Mouse (Mus musculus) hindbrain, postnatal 0 days (tissue): ENCODE measurements around the gene Larp4b. TPM values are rescaled to one million over a fixed set of nuclear protein-coding genes. Genes with fewer than 3 reads are reported as not detected.
A peak's percentile ranks its signal among the peaks of the same experiment; 100 is the strongest.

Experiments used
- ATAC-seq: fragments of 200-750 bp; cut with Nextera tagmentation; 2 replicates; pipeline ENCODE4 v1.8.0; 2017; ENCODE audit warnings: mild to moderate bottlenecking, moderate TSS enrichment, moderate library complexity
- DNase-seq: peaks from one replicate; pipeline ENCODE4 v3.0.0-alpha.2; 2015; ENCODE audit warnings: low spot score
- H3K27ac ChIP-seq: fragments of 300-500 bp; sonication (generic); 2 replicates; pipeline ENCODE4 v1.5.1; 2014; ENCODE audit warnings: mild to moderate bottlenecking
- H3K27me3 ChIP-seq: fragments of 300-500 bp; sonication (generic); 2 replicates; pipeline ENCODE4 v1.6.1; 2014; ENCODE audit warnings: low read length, mixed read lengths; ENCODE audit not compliant: insufficient read depth
- H3K36me3 ChIP-seq: fragments of 300-500 bp; sonication (generic); 2 replicates; pipeline ENCODE4 v1.6.1; 2014; ENCODE audit warnings: low read length, mixed read lengths; ENCODE audit not compliant: insufficient read depth
- H3K4me1 ChIP-seq: fragments of 300-500 bp; sonication (generic); 2 replicates; pipeline ENCODE4 v1.6.1; 2014; ENCODE audit warnings: antibody characterized with exemption, low read length, mixed read lengths; ENCODE audit not compliant: insufficient read depth
- H3K4me2 ChIP-seq: fragments of 300-500 bp; sonication (generic); 2 replicates; pipeline ENCODE4 v1.6.1; 2014; ENCODE audit warnings: low read depth, mild to moderate bottlenecking, low read length, moderate library complexity, mixed read lengths
- H3K4me3 ChIP-seq: fragments of 300-500 bp; sonication (generic); 2 replicates; pipeline ENCODE4 v1.5.1; 2014; ENCODE audit warnings: low read length
- H3K9ac ChIP-seq: fragments of 300-500 bp; sonication (generic); replicated peaks from 2 replicates; pipeline ENCODE4 v1.6.1; 2014; ENCODE audit warnings: mild to moderate bottlenecking, low read length, moderate library complexity, mixed read lengths
- H3K9me3 ChIP-seq: fragments of 300-500 bp; sonication (generic); 2 replicates; pipeline ENCODE4 v1.6.1; 2016; ENCODE audit warnings: low read length, mixed read lengths
- CTCF ChIP-seq: IDR thresholded peaks from 2 replicates; pipeline ENCODE4 v1.5.1; 2016; ENCODE audit warnings: antibody characterized with exemption, control low read depth, low read depth
- WGBS: fragments of 180-500 bp; shearing (Covaris S2); extraction: QIAGEN DNeasy Blood & Tissue Kit; methylation state at CpG from one replicate; pipeline ENCODE4 v1.1.7; 2014; 5-methylcytosine and 5-hydroxymethylcytosine counted together
- polyA plus RNA-seq: library from polyadenylated mRNA; unstranded; fragments of >200 nt; fragmentation: Nextera tagmentation; extraction: Ambion mirVana; gene quantifications from 2 replicates; pipeline ENCODE4 v1.2.1, GENCODE M21; 2015
- total RNA-seq: library from RNA; depleted of rRNA; stranded (reverse); fragments of >200 nt; gene quantifications from 2 replicates; pipeline ENCODE4 v1.2.3, GENCODE M21; 2014

Larp4b gene
- total and polyA plus RNA-seq, 2 experiments from 2014 or later: 32.6 to 57.8 TPM

GRCm38 (mm10) chr13:9173414-9173813 lies 79.7 kb downstream of the Larp4b start:
- no peak for TF ChIP-seq CTCF
- Histone ChIP-seq H3K36me3 (peaks cover 34% of the 10 kb centered on the region), H3K4me1 (no peaks in the 10 kb centered on the region), H3K9ac (no peak overlapping the region), H3K9me3 (no peaks in the 10 kb centered on the region), H3K4me3 (no peak overlapping the region), H3K4me2 (no peak overlapping the region), H3K27ac (no peak overlapping the region), H3K27me3 (no peaks in the 10 kb centered on the region)
- 82% methylated on average over 3 of the region's 3 CpGs for WGBS
- no peak for DNase-seq
- no peak for ATAC-seq

GRCm38 (mm10) chr13:9175171-9175570 lies 81.5 kb downstream of the Larp4b start:
- WGBS: 95% methylated on average over 5 of the region's 5 CpGs
- Histone ChIP-seq H3K36me3 (peaks cover 18% of the 10 kb centered on the region), H3K4me1 (no peaks in the 10 kb centered on the region), H3K9me3 (no peaks in the 10 kb centered on the region), H3K27ac (no peak overlapping the region), H3K4me2 (no peak overlapping the region), H3K4me3 (no peak overlapping the region), H3K9ac (no peak overlapping the region), H3K27me3 (no peaks in the 10 kb centered on the region)
- no peak for DNase-seq
- TF ChIP-seq CTCF: no peak
- no peak for ATAC-seq

GRCm38 (mm10) chr13:9178270-9178669 lies 84.6 kb downstream of the Larp4b start:
- Histone ChIP-seq H3K4me2 (no peak overlapping the region), H3K9me3 (no peaks in the 10 kb centered on the region), H3K36me3 (peaks cover 6% of the 10 kb centered on the region), H3K4me3 (no peak overlapping the region), H3K4me1 (no peaks in the 10 kb centered on the region), H3K9ac (no peak overlapping the region), H3K27ac (no peak overlapping the region), H3K27me3 (no peaks in the 10 kb centered on the region)
- DNase-seq (no peak), ATAC-seq (no peak)
- WGBS: 84% methylated on average over 4 of the region's 4 CpGs
- TF ChIP-seq CTCF: no peak

GRCm38 (mm10) chr13:9178718-9179117 lies 85.0 kb downstream of the Larp4b start:
- H3K4me3 ChIP-seq: no peak overlapping the region
- no peaks in the 10 kb centered on the region for H3K4me1 ChIP-seq
- WGBS: 58% methylated on average over 3 of the region's 3 CpGs
- H3K36me3 ChIP-seq: peaks cover 6% of the 10 kb centered on the region; the same call in 1 of the 2 replicates
- H3K9me3 ChIP-seq: no peaks in the 10 kb centered on the region
- no peak overlapping the region for H3K9ac ChIP-seq
- no peak overlapping the region for H3K4me2 ChIP-seq
- no peaks in the 10 kb centered on the region for H3K27me3 ChIP-seq
- H3K27ac ChIP-seq: no peak overlapping the region
- TF ChIP-seq CTCF: peak; percentile 21; the same call in 1 of the 2 replicates
- DNase-seq (no peak), ATAC-seq (no peak)

- WGBS: 63% methylated on average over 11 of the region's 11 CpGs
- Histone ChIP-seq H3K4me3 (no peak overlapping the region), H3K4me2 (0 out of 2 replicates have a peak overlapping the region, but pooled peaks have one; percentile 3), H3K9me3 (no peaks in the 10 kb centered on the region), H3K4me1 (no peaks in the 10 kb centered on the region), H3K27me3 (no peaks in the 10 kb centered on the region), H3K36me3 (no peaks in the 10 kb centered on the region), H3K9ac (no peak overlapping the region), H3K27ac (no peak overlapping the region)
- ATAC-seq (no peak), DNase-seq (no peak)
- no peak for TF ChIP-seq CTCF
Measured at GRCm38 (mm10) chr13:9180221-9180620, 86.5 kb downstream of the Larp4b start.

GRCm38 (mm10) chr13:9181106-9181505 lies 87.4 kb downstream of the Larp4b start:
- Histone ChIP-seq H3K9me3 (no peaks in the 10 kb centered on the region), H3K4me3 (no peak overlapping the region), H3K4me2 (no peak overlapping the region), H3K27me3 (no peaks in the 10 kb centered on the region), H3K4me1 (no peaks in the 10 kb centered on the region), H3K36me3 (no peaks in the 10 kb centered on the region), H3K9ac (no peak overlapping the region), H3K27ac (no peak overlapping the region)
- WGBS: 80% methylated on average over 6 of the region's 6 CpGs
- no peak for TF ChIP-seq CTCF
- ATAC-seq: no peak
- no peak for DNase-seq

- Histone ChIP-seq H3K9me3 (no peaks in the 10 kb centered on the region), H3K27me3 (no peaks in the 10 kb centered on the region), H3K4me1 (no peaks in the 10 kb centered on the region), H3K4me3 (no peak overlapping the region), H3K4me2 (no peak overlapping the region), H3K9ac (no peak overlapping the region), H3K36me3 (no peaks in the 10 kb centered on the region), H3K27ac (no peak overlapping the region)
- peak; percentile 94 for TF ChIP-seq CTCF
- 4% methylated on average over 11 of the region's 11 CpGs for WGBS
- DNase-seq (peak; percentile 92), ATAC-seq (peak; percentile 83)
Measured at GRCm38 (mm10) chr13:9181666-9182264, 88.1 kb downstream of the Larp4b start.
